15 mouse cellular contexts compared by ENCODE assay signal in genomic region chr10:128882067-128882466, GRCm38 (mm10). TPM values are rescaled to one million over a fixed set of nuclear protein-coding genes. Genes with fewer than 3 reads are reported as not detected.
"Had no signal": no experiment of that assay in that cellular context is flagged by ENCODE, and none has a peak within 500 bp of the region (broad histone marks: within the 10 kb centered on the region; RNA-seq: fewer than 3 reads in every experiment).

No protein-coding gene starts in this region.

- H3K9me3 ChIP-seq: liver, embryonic 12.5 days; lung, embryonic 15.5 days; megakaryocyte, embryonic 14.5 days; midbrain, embryonic 12.5 days had no signal

- H3K4me2 ChIP-seq: liver, embryonic 12.5 days; lung, embryonic 15.5 days; midbrain, embryonic 12.5 days had no signal

- H3K4me3 ChIP-seq: layer of hippocampus, adult 2 months; liver, embryonic 12.5 days; lung, embryonic 15.5 days; megakaryocyte, embryonic 14.5 days; midbrain, embryonic 12.5 days had no signal

- H3K27ac ChIP-seq: layer of hippocampus, adult 2 months; liver, embryonic 12.5 days; lung, embryonic 15.5 days; macrophage; midbrain, embryonic 12.5 days; stomach, postnatal 0 days had no signal

- DNase-seq: left cerebral cortex, postnatal 4 days; lung, postnatal 14 days; right cerebral cortex, adult 18-20 months; thymus, postnatal 4 days had no signal

- H3K27me3 ChIP-seq: liver, embryonic 12.5 days; lung, embryonic 15.5 days; midbrain, embryonic 12.5 days had no signal

- H3K4me1 ChIP-seq: lung, embryonic 15.5 days; megakaryocyte, embryonic 14.5 days had no signal

- H3K9ac ChIP-seq: liver, embryonic 12.5 days; lung, embryonic 15.5 days; midbrain, embryonic 12.5 days had no signal

- ATAC-seq: hindbrain, embryonic 16.5 days; inflammation-experienced regulatory T-cells, adult 6 months; intestine, postnatal 0 days; liver, embryonic 12.5 days; midbrain, embryonic 16.5 days had no signal

RNA-seq across cellular contexts. Expression of gene Itga7, which starts 51.6 kb away (rescaled TPM):
- polyA plus RNA-seq: macrophage had no signal
